Mouse (Mus musculus): ENCODE measurements around the gene Kctd17. TPM values are rescaled to one million over a fixed set of nuclear protein-coding genes. Genes with fewer than 3 reads are reported as not detected.

The Kctd17 gene
- polyA plus RNA-seq, 1 experiment from 2014 or later, result 4.7 TPM

DNA sequence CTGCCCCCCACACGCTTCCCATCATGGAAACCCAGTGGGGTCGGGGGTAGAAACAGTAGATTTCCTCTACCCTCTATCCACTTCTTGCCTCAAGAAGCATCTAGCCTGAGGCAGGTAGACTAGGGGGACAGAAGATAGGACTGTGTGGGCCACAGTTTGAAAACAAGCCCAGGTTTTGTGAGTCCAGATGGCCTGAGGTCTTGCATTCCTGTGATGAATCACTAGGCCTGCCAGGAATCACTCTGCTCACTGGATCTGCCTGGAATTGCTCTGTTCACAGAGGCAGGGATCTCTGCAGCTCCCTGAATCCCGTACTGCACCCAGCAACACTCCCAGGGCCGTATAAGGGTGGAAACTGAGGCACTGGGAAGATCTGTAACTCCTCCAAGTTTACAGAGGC lies 54.9 kb downstream of the Kctd17 start:
- Histone ChIP-seq H3K27me3 (0 out of 2 replicates have a peak, but pooled peaks cover 4% of the 10 kb centered on the region), H3K4me2 (no peak overlapping the region), H3K27ac (no peak overlapping the region), H3K36me3 (no peaks in the 10 kb centered on the region), H3K9me3 (replicated peaks) (no peaks in the 10 kb centered on the region), H3K9ac (no peak overlapping the region), H3K4me1 (replicated peaks) (peaks cover 9% of the 10 kb centered on the region), H3K4me3 (replicated peaks) (no peak overlapping the region)
- 40% methylated on average over 4 of the region's 4 CpGs for WGBS (ENCODE audit: insufficient replicate concordance)
- ATAC-seq (ENCODE audit: low read depth), result no peak
- DNase-seq, result no peak

DNA sequence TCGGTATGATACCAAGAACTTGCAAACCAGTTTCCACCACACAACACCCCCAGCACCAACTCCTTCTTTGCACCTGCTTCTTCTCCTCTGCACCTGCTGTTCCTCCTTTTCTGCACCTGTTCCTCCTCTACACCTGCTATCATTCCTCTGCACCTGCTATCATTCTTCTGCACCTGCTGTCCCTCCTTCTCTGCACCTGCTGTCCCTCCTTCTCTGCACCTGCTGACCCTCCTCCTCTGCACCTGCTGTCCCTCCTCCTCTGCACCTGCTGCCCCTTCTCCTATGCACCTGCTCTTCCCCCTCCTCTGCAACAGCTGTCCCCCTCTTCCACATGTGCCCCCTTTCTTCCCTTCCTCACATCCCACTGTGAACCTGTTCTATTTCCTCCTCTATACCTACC lies 58.2 kb downstream of the Kctd17 start:
- ATAC-seq (ENCODE audit: low read depth), result no peak
- no peak overlapping the region for H3K9ac ChIP-seq
- H3K4me2 ChIP-seq, result no peak overlapping the region
- H3K36me3 ChIP-seq, result no peaks in the 10 kb centered on the region
- DNase-seq, result no peak
- H3K9me3 ChIP-seq (replicated peaks), result no peaks in the 10 kb centered on the region
- H3K27me3 ChIP-seq, result 0 out of 2 replicates have a peak, but pooled peaks cover 4% of the 10 kb centered on the region
- peaks cover 1% of the 10 kb centered on the region for H3K4me1 ChIP-seq (replicated peaks)
- no peak overlapping the region for H3K27ac ChIP-seq
- H3K4me3 ChIP-seq (replicated peaks), result no peak overlapping the region
- WGBS (ENCODE audit: insufficient replicate concordance), result 76% methylated on average over 1 of the region's 1 CpGs

DNA sequence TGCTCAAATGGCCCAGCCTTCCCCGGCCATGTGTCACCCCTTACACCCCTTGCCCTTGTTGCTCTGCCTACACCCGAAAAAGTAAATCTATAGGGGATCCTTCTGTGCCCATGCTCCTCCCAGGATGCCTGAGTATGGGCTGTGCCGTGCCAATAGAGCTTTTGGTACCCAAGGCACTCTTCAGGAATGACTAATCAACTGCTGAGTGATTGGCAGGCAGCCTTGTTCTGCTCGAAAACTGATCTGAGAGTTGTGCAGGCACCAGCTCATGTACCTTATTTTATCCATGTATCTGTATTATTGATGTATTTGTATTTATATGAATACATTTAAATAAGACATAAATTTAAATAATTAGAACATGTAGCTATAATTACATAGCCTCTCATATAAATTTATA lies 58.7 kb downstream of the Kctd17 start:
- WGBS (ENCODE audit: insufficient replicate concordance), result 42% methylated on average over 4 of the region's 4 CpGs
- H3K9me3 ChIP-seq (replicated peaks), result no peaks in the 10 kb centered on the region

More for the DNA sequence above, 58.7 kb downstream of the Kctd17 start:
- no peak overlapping the region for H3K4me2 ChIP-seq
- no peak for ATAC-seq (ENCODE audit: low read depth)
- H3K4me3 ChIP-seq (replicated peaks), result no peak overlapping the region
- no peak for DNase-seq
- no peak overlapping the region for H3K9ac ChIP-seq
- no peaks in the 10 kb centered on the region for H3K4me1 ChIP-seq (replicated peaks)
- H3K36me3 ChIP-seq, result no peaks in the 10 kb centered on the region
- no peak overlapping the region for H3K27ac ChIP-seq
- 0 out of 2 replicates have a peak, but pooled peaks cover 4% of the 10 kb centered on the region for H3K27me3 ChIP-seq

Other genes with a start within 250 kb of the Kctd17 start
- gene Pvalb, start 222.2 kb upstream of the Kctd17 start, polyA plus RNA-seq (2015; fragmentation: Nextera tagmentation; extraction: Ambion mirVana), result not detected in 2 replicates
- 26.4 and 35.3 TPM in 2 replicates for gene Ncf4, start 183.8 kb upstream of the Kctd17 start, polyA plus RNA-seq (2015; fragmentation: Nextera tagmentation; extraction: Ambion mirVana)
- 0.54 and 0.83 TPM in 2 replicates for gene Csf2rb2, start 122.8 kb upstream of the Kctd17 start, polyA plus RNA-seq (2015; fragmentation: Nextera tagmentation; extraction: Ambion mirVana)
- 3.3 and 3.8 TPM in 2 replicates for gene Csf2rb, start 102.8 kb upstream of the Kctd17 start, polyA plus RNA-seq (2015; fragmentation: Nextera tagmentation; extraction: Ambion mirVana)
- gene Tex33, start 32.7 kb upstream of the Kctd17 start, polyA plus RNA-seq (2015; fragmentation: Nextera tagmentation; extraction: Ambion mirVana), result not detected in 2 replicates
- 105 and 109 TPM in 2 replicates for gene Tst, start 22.7 kb upstream of the Kctd17 start, polyA plus RNA-seq (2015; fragmentation: Nextera tagmentation; extraction: Ambion mirVana)
- gene Mpst, start 22.1 kb upstream of the Kctd17 start, polyA plus RNA-seq (2015; fragmentation: Nextera tagmentation; extraction: Ambion mirVana), result 3.8 and 4.2 TPM in 2 replicates
- gene Tmprss6, start 40.1 kb downstream of the Kctd17 start, polyA plus RNA-seq (2015; fragmentation: Nextera tagmentation; extraction: Ambion mirVana), result 7.8 and 9.5 TPM in 2 replicates
- 0.23 and 0.35 TPM in 2 replicates for gene Il2rb, start 66.7 kb downstream of the Kctd17 start, polyA plus RNA-seq (2015; fragmentation: Nextera tagmentation; extraction: Ambion mirVana)
- 3.6 and 4.5 TPM in 2 replicates for gene C1qtnf6, start 102.9 kb downstream of the Kctd17 start, polyA plus RNA-seq (2015; fragmentation: Nextera tagmentation; extraction: Ambion mirVana)
- not detected in 2 replicates for gene Sstr3, start 116.1 kb downstream of the Kctd17 start, polyA plus RNA-seq (2015; fragmentation: Nextera tagmentation; extraction: Ambion mirVana)
- 75.2 and 81.2 TPM in 2 replicates for gene Rac2, start 144.2 kb downstream of the Kctd17 start, polyA plus RNA-seq (2015; fragmentation: Nextera tagmentation; extraction: Ambion mirVana)
- 11.9 and 12.5 TPM in 2 replicates for gene Cyth4, start 168.5 kb downstream of the Kctd17 start, polyA plus RNA-seq (2015; fragmentation: Nextera tagmentation; extraction: Ambion mirVana)